Mouse (Mus musculus): ENCODE measurements around the gene Fsip1.

GRCm38 (mm10) chr2:118087044-118087726, 169.6 kb downstream of the Fsip1 start:
- TF ChIP-seq CTCF (IDR thresholded peaks at IDR 0.05; ENCODE audit: control insufficient read depth, insufficient read depth, low read length) (no peak), POLR2A (IDR thresholded peaks at IDR 0.05; ENCODE audit: borderline replicate concordance, control insufficient read depth, low read depth, low read length) (no peak)
